Mouse (Mus musculus): Measurements from ENCODE around the gene Sdccag8.

The Sdccag8 gene

GRCm38 (mm10) chr1:177007405-177007804, 192.9 kb downstream of the Sdccag8 start:
- intact Hi-C loops (cut with DNase I), result no loop called here

GRCm38 (mm10) chr1:177008777-177009176, 194.3 kb downstream of the Sdccag8 start:
- intact Hi-C loops (cut with DNase I), result no loop called here

GRCm38 (mm10) chr1:177010041-177010440, 195.6 kb downstream of the Sdccag8 start:
- intact Hi-C loops (cut with DNase I), result no loop called here

GRCm38 (mm10) chr1:177010607-177011302, 196.3 kb downstream of the Sdccag8 start:
- intact Hi-C loops (cut with DNase I), result no loop called here

- intact Hi-C loops (cut with DNase I), result no loop called here
Measured at GRCm38 (mm10) chr1:177011688-177012087, 197.2 kb downstream of the Sdccag8 start.

GRCm38 (mm10) chr1:177012774-177013173, 198.3 kb downstream of the Sdccag8 start:
- intact Hi-C loops (cut with DNase I), result no loop called here

GRCm38 (mm10) chr1:177013313-177013712, 198.9 kb downstream of the Sdccag8 start:
- intact Hi-C loops (cut with DNase I), result no loop called here

GRCm38 (mm10) chr1:177013776-177014175, 199.3 kb downstream of the Sdccag8 start:
- intact Hi-C loops (cut with DNase I), result no loop called here

GRCm38 (mm10) chr1:177014346-177014745, 199.9 kb downstream of the Sdccag8 start:
- intact Hi-C loops (cut with DNase I), result no loop called here

- intact Hi-C loops (cut with DNase I), result no loop called here
Measured at GRCm38 (mm10) chr1:177014921-177015439, 200.5 kb downstream of the Sdccag8 start.

GRCm38 (mm10) chr1:177015917-177016316, 201.5 kb downstream of the Sdccag8 start:
- intact Hi-C loops (cut with DNase I), result no loop called here

- intact Hi-C loops (cut with DNase I), result no loop called here
Measured at GRCm38 (mm10) chr1:177016729-177017128, 202.3 kb downstream of the Sdccag8 start.

- intact Hi-C loops (cut with DNase I), result no loop called here
Measured at GRCm38 (mm10) chr1:177018750-177019149, 204.3 kb downstream of the Sdccag8 start.

GRCm38 (mm10) chr1:177019668-177020067, 205.2 kb downstream of the Sdccag8 start:
- intact Hi-C loops (cut with DNase I), result loop anchor here (10.0 kb wide), 1 partner anchor 165 kb away; no protein-coding TSS in a partner anchor

GRCm38 (mm10) chr1:177022751-177023150, 208.3 kb downstream of the Sdccag8 start:
- intact Hi-C loops (cut with DNase I), result loop anchor here (10.0 kb wide), 1 partner anchor 162 kb away; no protein-coding TSS in a partner anchor

GRCm38 (mm10) chr1:177027706-177028105, 213.2 kb downstream of the Sdccag8 start:
- intact Hi-C loops (cut with DNase I), result loop anchor here (10.0 kb wide), 1 partner anchor 157 kb away; no protein-coding TSS in a partner anchor

- intact Hi-C loops (cut with DNase I), result loop anchor here (10.0 kb wide), 1 partner anchor 156 kb away; no protein-coding TSS in a partner anchor
Measured at GRCm38 (mm10) chr1:177029032-177029431, 214.6 kb downstream of the Sdccag8 start.

GRCm38 (mm10) chr1:177030669-177031068, 216.2 kb downstream of the Sdccag8 start:
- intact Hi-C loops (cut with DNase I), result no loop called here

GRCm38 (mm10) chr1:177031196-177031595, 216.7 kb downstream of the Sdccag8 start:
- intact Hi-C loops (cut with DNase I), result no loop called here

- intact Hi-C loops (cut with DNase I), result no loop called here
Measured at GRCm38 (mm10) chr1:177032233-177032632, 217.8 kb downstream of the Sdccag8 start.

GRCm38 (mm10) chr1:177035460-177035859, 221.0 kb downstream of the Sdccag8 start:
- intact Hi-C loops (cut with DNase I), result no loop called here

GRCm38 (mm10) chr1:177038383-177038782, 223.9 kb downstream of the Sdccag8 start:
- intact Hi-C loops (cut with DNase I), result no loop called here
